Mouse (Mus musculus) liver, adult (tissue): ENCODE results near the gene Tnik.

Experiments
- GATA4 ChIP-seq: IDR thresholded peaks from 2 replicates; pipeline ENCODE4 v1.6.1; 2014; ENCODE audit warnings: mild to moderate bottlenecking, low read length; ENCODE audit not compliant: insufficient replicate concordance

The Tnik gene

GRCm38 (mm10) chr3:28593922-28594321, 330.9 kb downstream of the Tnik start:
- TF ChIP-seq GATA4: no peak

- TF ChIP-seq GATA4: no peak
Measured at GRCm38 (mm10) chr3:28599476-28599875, 336.5 kb downstream of the Tnik start.

GRCm38 (mm10) chr3:28606741-28607140, 343.7 kb downstream of the Tnik start:
- no peak for TF ChIP-seq GATA4

DNA sequence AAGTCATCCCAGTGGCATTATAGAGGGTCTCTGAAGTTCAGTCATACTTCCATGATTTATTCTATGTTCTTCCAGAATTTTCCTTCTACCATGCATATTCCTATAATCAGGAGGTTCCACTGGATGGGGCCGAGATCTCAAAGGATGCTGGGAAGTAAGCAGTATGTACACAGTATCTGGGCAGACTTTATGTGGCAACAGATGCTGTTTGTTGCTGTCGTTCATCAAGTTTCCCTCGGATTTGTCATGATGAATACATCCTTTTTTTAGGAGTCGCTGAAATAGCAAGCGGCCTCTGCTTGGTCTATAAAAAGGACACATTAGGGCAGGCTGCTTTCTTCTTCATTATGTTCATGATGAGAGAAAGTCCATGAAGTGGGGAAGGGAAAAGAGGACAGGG, 349.3 kb downstream of the Tnik start:
- no peak for TF ChIP-seq GATA4

DNA sequence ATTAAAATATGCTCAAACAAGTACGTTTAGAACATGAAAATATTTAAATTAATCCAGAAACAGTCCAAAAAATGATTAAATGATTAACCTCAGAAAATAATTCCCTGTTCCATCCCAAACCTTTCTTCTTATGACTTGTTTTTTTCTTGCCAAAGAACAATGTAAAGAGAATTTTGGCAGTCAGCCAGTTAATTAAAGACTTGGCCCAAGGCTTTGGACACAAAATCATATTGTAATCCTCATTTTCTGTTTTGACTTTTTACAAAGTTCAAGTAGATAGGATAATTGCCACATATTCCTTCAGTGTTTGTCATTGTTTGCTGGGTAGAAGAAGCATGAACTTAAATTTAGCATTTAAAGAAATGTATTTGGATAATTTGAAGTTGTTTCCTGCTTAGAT, 353.4 kb downstream of the Tnik start:
- TF ChIP-seq GATA4: no peak

DNA sequence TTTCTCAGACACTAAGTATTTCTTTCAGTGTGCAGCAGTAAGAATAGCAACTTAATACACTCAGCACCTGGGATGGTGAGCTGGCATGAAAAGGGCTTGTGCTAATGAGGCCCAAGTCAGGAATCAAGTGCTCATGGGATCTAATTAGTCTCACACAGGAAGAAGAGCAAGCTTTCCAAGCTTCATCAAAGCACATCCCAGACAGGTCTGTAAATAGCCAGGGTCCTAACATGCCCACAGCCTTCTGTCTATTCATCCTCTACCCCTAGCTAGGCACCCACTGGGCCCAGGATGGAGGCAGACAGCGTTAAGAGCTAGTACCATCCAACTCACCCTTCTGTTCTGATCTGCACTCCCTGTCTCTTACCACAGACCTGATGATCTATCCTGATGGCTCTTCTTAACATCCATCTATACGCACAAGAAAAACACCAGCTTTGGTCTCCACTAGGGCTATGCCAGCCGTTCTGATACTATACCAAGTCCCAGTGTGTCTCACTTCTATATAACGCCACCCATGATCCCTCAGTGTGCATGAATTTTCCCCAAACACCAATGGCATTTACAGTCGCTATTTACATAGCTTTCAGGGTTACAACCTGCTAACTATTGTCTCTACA, 354.1 kb downstream of the Tnik start:
- TF ChIP-seq GATA4: no peak

GRCm38 (mm10) chr3:28621792-28622191, 358.8 kb downstream of the Tnik start:
- TF ChIP-seq GATA4: no peak

DNA sequence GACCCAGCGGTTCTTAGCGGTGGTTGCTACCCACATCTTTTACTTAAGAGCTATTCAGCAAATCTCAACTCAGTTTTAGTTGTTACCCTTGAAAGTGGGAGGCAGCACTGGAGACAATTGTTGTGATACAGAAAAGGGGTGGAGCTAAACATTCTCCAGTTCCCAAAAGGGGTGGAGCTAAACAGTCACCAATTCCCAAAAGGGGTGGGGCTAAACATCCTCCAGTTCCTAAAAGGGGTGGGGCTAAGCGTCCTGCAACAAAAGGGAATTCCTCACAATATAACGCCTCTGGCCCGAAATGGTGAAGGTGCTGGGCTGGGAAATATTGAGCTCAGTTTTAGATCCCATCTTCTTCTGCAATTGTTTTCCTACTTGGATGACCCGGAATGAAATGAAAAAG, 363.8 kb downstream of the Tnik start:
- TF ChIP-seq GATA4: no peak

DNA sequence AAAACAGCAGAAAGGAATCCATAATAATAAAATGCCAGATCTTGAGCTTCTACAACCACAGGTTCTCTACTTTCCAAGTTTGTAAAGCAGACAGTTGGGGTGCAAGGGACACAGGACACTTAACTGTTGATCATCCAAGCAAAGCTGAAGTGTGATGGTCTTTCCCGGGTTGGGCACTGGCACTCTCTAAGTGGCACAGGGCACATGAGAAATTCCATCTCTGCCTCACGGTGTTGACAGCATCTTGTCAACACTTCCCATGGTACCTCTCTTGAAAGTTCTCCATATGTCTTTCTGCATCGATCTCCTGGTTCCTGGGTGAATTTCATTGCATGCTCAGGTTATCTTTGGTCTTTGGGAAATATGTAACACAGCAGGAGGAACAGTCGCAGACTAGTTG, 373.8 kb downstream of the Tnik start:
- no peak for TF ChIP-seq GATA4

DNA sequence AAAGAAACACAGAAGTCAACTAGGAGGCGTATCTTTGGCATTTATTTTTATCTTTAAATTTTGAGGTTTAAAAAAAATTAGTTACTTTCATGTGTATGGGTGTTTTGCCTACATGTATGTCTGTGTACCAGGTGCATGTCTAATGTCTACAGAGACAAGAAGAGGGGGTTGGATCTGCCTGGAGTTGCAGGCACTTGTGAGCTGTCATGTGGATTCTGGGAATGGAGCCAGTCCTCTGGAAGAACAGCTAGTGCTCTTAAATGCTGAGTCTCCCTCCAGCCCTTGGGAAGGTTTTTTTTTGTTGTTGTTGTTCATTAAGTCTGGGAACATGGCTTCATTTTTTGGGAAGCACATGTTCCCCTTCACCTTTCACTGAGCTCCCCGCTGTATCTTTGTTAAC, 375.9 kb downstream of the Tnik start:
- no peak for TF ChIP-seq GATA4

DNA sequence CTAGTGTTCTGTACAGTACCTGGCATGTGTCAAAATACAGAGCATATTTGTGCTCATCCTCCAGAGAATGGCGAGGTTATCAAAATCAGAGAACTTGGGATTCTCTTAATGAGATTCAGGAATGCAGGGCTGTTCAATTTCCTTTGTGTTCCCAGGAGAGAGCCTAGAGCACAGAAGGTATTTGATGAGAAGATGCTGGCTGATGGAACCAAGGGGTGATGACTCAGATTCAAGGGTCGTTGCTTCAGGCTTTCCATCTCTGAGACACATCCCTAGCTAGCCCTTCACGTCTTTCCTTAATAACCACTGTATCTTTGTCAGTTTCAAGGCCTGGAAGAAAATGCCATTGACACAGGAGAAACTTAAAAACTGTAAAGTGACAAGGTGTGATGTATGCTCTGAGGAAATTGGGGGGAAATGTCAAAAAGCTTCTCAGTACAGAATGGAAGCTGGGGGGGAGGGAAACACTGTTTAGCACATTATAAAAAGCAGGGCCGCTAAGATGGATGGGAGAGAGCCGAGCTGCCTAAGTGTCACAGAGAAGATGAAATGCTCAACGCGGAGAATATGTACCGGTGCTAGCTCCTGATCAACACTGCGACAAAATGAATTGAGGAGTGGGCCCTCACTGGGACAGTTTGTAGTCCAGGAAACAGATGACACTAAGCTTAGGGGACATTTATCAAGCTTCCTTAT, 380.4 kb downstream of the Tnik start:
- no peak for TF ChIP-seq GATA4

DNA sequence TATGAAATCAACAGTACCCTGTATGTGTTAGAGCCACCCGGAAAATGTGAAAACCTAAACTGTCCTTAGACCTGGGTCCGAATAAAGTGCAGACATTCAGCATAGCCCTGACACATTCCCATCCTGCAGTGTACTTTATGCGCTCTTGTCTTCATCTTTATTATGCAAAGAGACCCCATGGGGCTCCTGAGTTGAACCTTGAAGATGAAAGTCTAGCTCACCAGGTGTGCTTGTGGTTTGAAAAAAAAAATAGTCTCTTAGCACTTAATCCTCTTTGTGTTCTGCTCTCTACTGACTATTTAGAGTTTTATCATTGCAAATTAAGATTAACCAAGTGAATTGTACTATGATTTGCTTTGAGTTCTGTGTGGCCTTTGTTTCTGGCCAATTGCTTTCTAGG, 389.6 kb downstream of the Tnik start:
- TF ChIP-seq GATA4: no peak

DNA sequence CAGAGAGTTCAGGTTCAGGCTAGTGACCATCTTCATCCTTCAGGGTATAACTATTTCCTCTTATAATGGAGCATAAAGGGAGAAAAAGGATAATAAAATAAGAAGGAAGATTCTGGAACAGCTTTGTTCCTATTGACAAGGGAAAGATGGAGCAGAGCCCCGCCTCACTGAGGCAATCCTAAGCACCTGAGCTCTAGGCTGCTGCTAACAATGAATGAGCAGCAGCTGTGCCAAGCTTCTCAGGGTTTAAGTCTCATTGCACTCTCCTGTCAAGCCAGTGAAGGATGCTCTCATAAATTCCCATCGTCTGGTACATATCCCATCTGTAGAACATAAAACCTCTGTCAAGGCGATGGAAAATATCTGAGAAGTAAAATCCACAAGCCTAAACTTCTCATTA, 390.0 kb downstream of the Tnik start:
- no peak for TF ChIP-seq GATA4

DNA sequence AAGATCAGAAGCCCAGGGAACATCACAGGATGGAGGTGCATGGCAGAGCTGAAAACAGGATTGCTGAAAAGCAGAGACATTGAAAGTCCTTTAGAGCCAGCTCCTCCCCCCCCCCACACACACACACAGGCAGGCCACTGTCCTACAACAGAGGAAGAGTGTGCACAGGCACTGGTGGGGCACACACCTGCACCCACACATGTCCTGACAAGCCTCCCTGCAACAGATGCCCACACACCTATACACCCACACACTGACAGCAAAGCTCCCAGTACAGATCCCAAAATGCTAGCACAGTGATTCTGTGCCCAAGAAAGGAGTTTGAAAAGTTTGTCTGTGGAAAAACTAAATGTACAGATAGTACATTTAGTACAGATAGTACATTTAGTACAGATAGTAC, 391.7 kb downstream of the Tnik start:
- TF ChIP-seq GATA4: no peak

DNA sequence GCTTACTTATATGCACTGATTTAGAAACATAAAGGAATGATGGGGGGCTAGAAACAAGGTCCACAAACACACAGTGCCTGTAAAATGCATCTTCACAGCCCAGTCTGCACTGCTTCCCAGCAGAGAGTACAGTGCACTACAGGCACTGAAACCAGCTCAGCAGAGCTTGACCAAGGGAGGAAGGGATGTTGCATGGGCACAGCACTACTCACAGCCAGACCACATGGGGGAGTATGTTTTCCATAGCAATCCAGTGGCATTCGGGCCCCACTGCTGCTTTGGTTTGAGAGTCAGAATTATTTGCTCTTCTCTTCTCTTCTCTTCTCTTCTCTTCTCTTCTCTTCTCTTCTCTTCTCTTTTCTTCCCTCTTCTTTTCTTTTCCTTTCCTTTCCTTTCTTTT, 395.3 kb downstream of the Tnik start:
- no peak for TF ChIP-seq GATA4

GRCm38 (mm10) chr3:28680851-28681250, 417.8 kb downstream of the Tnik start:
- TF ChIP-seq GATA4: no peak

- peak; percentile 71; the same call in 1 of the 2 replicates for TF ChIP-seq GATA4
Measured at GRCm38 (mm10) chr3:28681866-28682265, 418.9 kb downstream of the Tnik start.

DNA sequence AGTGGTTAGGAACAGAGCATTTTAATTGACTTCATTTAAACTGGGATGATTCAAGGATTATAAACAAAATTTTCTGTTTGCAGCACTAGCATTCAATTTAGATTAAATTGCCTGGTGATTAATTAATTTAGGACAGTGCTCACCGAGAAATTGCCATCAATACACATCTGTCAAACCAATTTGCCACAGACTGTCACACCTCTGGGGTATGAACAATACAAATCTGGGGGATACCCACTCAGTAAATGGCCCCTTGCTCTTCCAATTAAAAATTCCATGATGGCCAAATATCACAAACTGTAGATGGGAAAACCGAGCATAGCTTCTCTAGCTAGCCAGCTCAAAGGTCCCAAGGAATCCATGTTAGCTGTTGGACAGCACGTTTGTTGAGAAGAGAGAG, 419.4 kb downstream of the Tnik start:
- TF ChIP-seq GATA4: no peak

- TF ChIP-seq GATA4: peak; percentile 67; the same call in 1 of the 2 replicates
Measured at GRCm38 (mm10) chr3:28685510-28685909, 422.5 kb downstream of the Tnik start.
